In the genomic region with DNA sequence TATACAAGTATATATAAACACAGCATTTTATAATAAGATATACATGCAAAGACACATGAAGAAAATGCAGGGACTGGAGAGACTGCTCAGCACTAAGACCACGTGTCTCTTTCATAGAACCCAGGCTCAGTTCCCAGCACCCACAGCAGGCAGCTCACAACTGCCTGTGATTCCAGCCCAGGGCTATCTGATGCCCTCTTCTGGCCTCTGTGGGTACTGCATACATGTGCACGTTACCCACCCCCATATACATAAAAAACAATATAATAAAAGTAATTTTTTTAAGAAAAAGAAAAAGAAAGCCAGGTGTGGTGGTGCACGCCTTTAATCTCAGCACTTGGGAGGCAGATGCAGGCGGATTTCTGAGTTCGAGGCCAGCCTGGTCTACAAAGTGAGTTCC, we compare ENCODE assay signal across 17 mouse cellular contexts. TPM values are rescaled to one million over a fixed set of nuclear protein-coding genes. Genes with fewer than 3 reads are reported as not detected.
DNase-seq lines count a peak whose midpoint lies in the region; ATAC-seq and TF ChIP-seq lines count a peak whose summit lies in the region.
"Had no signal": no experiment of that assay in that cellular context is flagged by ENCODE, and none has a peak within 500 bp of the region (broad histone marks: within the 10 kb centered on the region; RNA-seq: fewer than 3 reads in every experiment).

No protein-coding gene starts in this region.

- H3K9ac ChIP-seq in hindbrain, embryonic 13.5 days: no peak overlapping the region
- H3K9ac ChIP-seq: forebrain, embryonic 12.5 days had no signal

- H3K4me2 ChIP-seq in hindbrain, embryonic 13.5 days: no peak overlapping the region
- H3K4me2 ChIP-seq: forebrain, embryonic 12.5 days; midbrain, embryonic 11.5 days had no signal

- no peaks in the 10 kb centered on the region for H3K36me3 ChIP-seq in thymus, adult 2 months (ENCODE audit: control insufficient read depth, insufficient read depth, low read length)
- H3K36me3 ChIP-seq in hindbrain, embryonic 13.5 days: no peaks in the 10 kb centered on the region
- H3K36me3 ChIP-seq: forebrain, embryonic 12.5 days had no signal

- no peak for TF ChIP-seq POLR2A in thymus, adult 2 months (IDR thresholded peaks at IDR 0.05; ENCODE audit: control insufficient read depth, extremely low read depth, insufficient read depth, low read length, poor library complexity)

- H3K4me1 ChIP-seq in thymus, adult 2 months (replicated peaks; ENCODE audit: control insufficient read depth, insufficient read depth, low read length): no peaks in the 10 kb centered on the region
- peaks cover 16% of the 10 kb centered on the region for H3K4me1 ChIP-seq in hindbrain, embryonic 13.5 days (replicated peaks)

- no peak overlapping the region for H3K27ac ChIP-seq in layer of hippocampus, adult 2 months
- no peak overlapping the region for H3K27ac ChIP-seq in thymus, adult 2 months (ENCODE audit: control insufficient read depth, insufficient read depth, low read length)
- H3K27ac ChIP-seq in hindbrain, embryonic 13.5 days: no peak overlapping the region
- H3K27ac ChIP-seq: forebrain, embryonic 12.5 days had no signal

- 85% methylated on average over 5 of the region's 5 CpGs for WGBS in thymus, adult 2 months
- WGBS in hindbrain, embryonic 13.5 days: 83% methylated on average over 5 of the region's 5 CpGs

- H3K27me3 ChIP-seq in thymus, adult 2 months (ENCODE audit: control insufficient read depth, insufficient read depth, low read length): no peaks in the 10 kb centered on the region; the same call in 1 of the 2 replicates
- peaks cover 6% of the 10 kb centered on the region; the same call in 1 of the 2 replicates for H3K27me3 ChIP-seq in hindbrain, embryonic 13.5 days

- DNase-seq in layer of hippocampus, adult 2 months (ENCODE audit: low spot score in 2 of 2): no peak
- no peak for DNase-seq in layer of hippocampus, adult 9-11 months
- peak; percentile 11 for DNase-seq in thymus, adult 2 months
- no peak for DNase-seq in thymus, postnatal 10 days (ENCODE audit: low spot score in 2 of 2)
- DNase-seq in NIH3T3 (ENCODE audit: low read depth): peak; percentile 32
- DNase-seq in ovary, postnatal 10 days (ENCODE audit: low spot score): no peak
- DNase-seq: cerebellum, adult 11-12 months; heart, adult 18-20 months; kidney, postnatal 14 days; lung, postnatal 10 days; right cerebral cortex, postnatal 14 days had no signal

- peak; percentile 68 for TF ChIP-seq CTCF in layer of hippocampus, adult 2 months (conservative IDR thresholded peaks at IDR 0.05)
- no peak for TF ChIP-seq CTCF in thymus, adult 2 months (IDR thresholded peaks at IDR 0.05; ENCODE audit: borderline replicate concordance, control insufficient read depth, extremely low read depth, insufficient read depth, low read length, poor library complexity)

- no peak overlapping the region for H3K4me3 ChIP-seq in layer of hippocampus, adult 2 months
- H3K4me3 ChIP-seq in thymus, adult 2 months (ENCODE audit: control insufficient read depth, insufficient read depth, low read length): no peak overlapping the region
- H3K4me3 ChIP-seq in hindbrain, embryonic 13.5 days: no peak overlapping the region
- H3K4me3 ChIP-seq: forebrain, embryonic 12.5 days had no signal

- ATAC-seq in hindbrain, embryonic 13.5 days (ENCODE audit: low FRiP score): no peak
- ATAC-seq: activated CD4-positive, CD25-positive, alpha-beta regulatory T cell, adult 4 months; inflammation-experienced regulatory T-cells, adult 6 months had no signal

- H3K9me3 ChIP-seq in hindbrain, embryonic 13.5 days: peaks cover 4% of the 10 kb centered on the region; the same call in 1 of the 2 replicates

RNA-seq across cellular contexts. Expression of gene Csnk1e, which starts 17.7 kb away (rescaled TPM):
- 100 to 1,000 TPM; 104 to 108 TPM for total RNA-seq in layer of hippocampus, adult 2 months (2021)
- polyA plus RNA-seq in thymus, adult 2 months (2012; rRNA removed): 155 and 173 TPM in 2 replicates
- polyA plus RNA-seq in hindbrain, embryonic 13.5 days (2015; fragmentation: Nextera tagmentation; extraction: Ambion mirVana): 231 and 245 TPM in 2 replicates

RNA-seq across cellular contexts. Expression of gene Kcnj4, which starts 32.0 kb away (rescaled TPM):
- 10 to 100 TPM; 85.5 to 88.6 TPM for total RNA-seq in layer of hippocampus, adult 2 months (2021)
- not detected in 2 replicates for polyA plus RNA-seq in thymus, adult 2 months (2012; rRNA removed)
- not detected in 2 replicates for polyA plus RNA-seq in hindbrain, embryonic 13.5 days (2015; fragmentation: Nextera tagmentation; extraction: Ambion mirVana)
- polyA plus RNA-seq: activated CD4-positive, CD25-positive, alpha-beta regulatory T cell, adult 4 months; forebrain, embryonic 12.5 days; inflammation-experienced regulatory T-cells, adult 6 months; limb, embryonic 11.5 days; midbrain, embryonic 11.5 days had no signal

RNA-seq across cellular contexts. Expression of gene Kdelr3, which starts 43.2 kb away (rescaled TPM):
- total RNA-seq in layer of hippocampus, adult 2 months (2021): under 1 TPM in 1 of 2 experiments, not detected in 1; 0.51 TPM
- polyA plus RNA-seq in thymus, adult 2 months (2012; rRNA removed): 2.0 and 3.4 TPM in 2 replicates
- 12.5 TPM in 2 replicates for polyA plus RNA-seq in hindbrain, embryonic 13.5 days (2015; fragmentation: Nextera tagmentation; extraction: Ambion mirVana)

Comparison
In these comparisons a context has a peak if more than half of its experiments do, and no peak if none do; other contexts are left out.
1. DNase-seq: peak in thymus, adult 2 months (single experiment) and NIH3T3 (single experiment); none in layer of hippocampus, adult 2 months (0 of 2), layer of hippocampus, adult 9-11 months (single experiment), thymus, postnatal 10 days (0 of 2) and ovary, postnatal 10 days (single experiment).